Mouse (Mus musculus) regulatory T cell (primary cell): ENCODE results near the gene Adra1d.

Experiments used
- in situ Hi-C: fragments of 300-600 bp; cut with MboI, MseI; formaldehyde crosslinking; loops from one replicate; pipeline ENCODE4 v1.15.1; 2025; ENCODE audit warnings: high pct_unique_total_duplicates

Adra1d gene

DNA sequence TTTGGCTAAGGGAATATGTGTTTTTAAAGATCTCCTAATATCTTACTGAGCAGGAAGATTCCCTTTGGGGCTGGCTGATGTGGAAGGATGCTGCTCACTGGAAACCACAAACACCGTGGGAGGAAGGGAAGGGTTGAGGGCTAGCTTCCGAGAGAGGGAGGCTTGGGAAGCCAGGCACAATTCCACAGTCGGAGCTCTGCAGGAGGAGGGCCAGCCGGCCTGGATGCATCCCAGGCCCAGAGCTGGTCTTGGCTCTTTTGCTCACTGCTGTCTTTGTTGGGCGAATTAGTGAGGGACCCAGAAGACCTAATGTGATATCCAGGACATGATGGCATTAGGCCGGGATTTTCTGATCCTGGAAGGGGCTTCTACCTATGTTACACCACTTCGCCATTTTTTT, 63.9 kb downstream of the Adra1d start:
- in situ Hi-C loops = no loop called here

DNA sequence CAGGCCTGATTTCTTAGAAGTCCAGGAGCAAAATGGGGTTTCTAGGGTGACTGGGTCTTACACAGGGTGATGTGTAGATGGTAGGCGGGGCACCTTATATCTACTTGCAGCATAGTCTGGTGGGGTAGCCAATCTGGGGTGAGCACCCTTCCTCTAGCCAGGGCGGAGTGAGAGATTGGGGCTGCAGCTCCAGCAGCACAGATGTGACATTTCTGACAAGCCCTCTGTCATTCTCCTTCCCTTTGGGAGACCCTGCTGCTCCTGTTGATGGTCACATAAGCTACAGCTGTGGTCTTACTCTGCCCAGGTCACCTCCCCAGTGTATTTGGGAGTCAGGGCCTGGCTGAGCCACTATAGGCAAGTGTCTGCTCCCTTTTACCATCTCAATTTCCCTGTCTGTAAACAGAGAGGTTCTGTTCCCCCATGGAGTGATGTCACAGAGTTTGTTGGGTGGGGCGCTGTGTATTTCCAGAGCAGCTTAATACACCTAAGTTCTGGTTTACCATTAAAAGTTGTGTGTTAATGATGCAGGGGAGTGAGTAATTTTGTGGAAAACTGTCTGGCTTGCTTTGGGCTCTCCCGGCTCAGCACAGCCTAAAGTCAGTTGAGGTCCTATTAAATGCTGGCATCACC, 64.7 kb downstream of the Adra1d start:
- in situ Hi-C loops = no loop called here

DNA sequence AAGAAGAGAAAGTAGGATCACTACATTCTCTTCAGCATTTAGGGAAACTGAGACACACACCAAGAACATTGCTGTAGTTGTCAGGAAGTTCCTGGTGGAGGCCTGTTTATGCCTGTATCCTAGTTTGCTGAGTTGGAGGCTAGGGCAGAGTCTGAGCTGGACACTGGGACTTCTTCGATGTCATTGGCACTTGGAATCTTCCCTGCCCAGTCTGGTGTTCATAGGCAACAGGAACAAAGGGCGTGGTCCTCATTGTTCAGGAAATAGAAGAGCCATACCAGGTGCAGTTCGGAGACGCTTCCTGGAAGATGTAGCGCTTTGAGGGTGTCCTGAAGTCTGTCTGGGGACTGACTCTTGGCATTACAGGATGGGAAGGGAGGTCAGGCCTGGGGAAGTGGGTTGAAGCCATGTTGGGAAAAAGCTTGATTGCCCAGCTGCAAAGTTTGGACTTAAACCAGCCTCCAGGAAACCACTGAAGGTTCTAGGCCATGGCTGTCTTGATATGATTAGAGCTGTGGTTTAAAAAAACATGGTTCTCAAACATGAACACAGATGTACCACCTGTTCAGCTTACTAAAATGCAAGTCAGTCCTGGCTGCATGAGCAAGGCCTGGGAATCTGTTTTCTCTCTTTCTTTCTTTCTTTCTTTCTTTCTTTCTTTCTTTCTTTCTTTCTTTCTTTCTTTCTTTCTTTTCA, 65.8 kb downstream of the Adra1d start:
- in situ Hi-C loops = no loop called here
